Mouse (Mus musculus): ENCODE data around the gene Mlph. TPM values are rescaled to one million over a fixed set of nuclear protein-coding genes. Genes with fewer than 3 reads are reported as not detected.

Gene Mlph
- polyA plus RNA-seq (2016; fragmentation: Nextera tagmentation; extraction: Ambion mirVana), result 0.06 and 0.51 TPM in 2 replicates

GRCm38 (mm10) chr1:90914948-90915569, at the start of gene Mlph:
Gene Mlph, plus strand, starts transcription at chr1:90915085.
- Histone ChIP-seq H3K36me3 (no peaks in the 10 kb centered on the region), H3K27ac (peak within 1 kb of the TSS; percentile 73)
- WGBS, result 11% methylated on average over 18 of the region's 18 CpGs

DNA sequence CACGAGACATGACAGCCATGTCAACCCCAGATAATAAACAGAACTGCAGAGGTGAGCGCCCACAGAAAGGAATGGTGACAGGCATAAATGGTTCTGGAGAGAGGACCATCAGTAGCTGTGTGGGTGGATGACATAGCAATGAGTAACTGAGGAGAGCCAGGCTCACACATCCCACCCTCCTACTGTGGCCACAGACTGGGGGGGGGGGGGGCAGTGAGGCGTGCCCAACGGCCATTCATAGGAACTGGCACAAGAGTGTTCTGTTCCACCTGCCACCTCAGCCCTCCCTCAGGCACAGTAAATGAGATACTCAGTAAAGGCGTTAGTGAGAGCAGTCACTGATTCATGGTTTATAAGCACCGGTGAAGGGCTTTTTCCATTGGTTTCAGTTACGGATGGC, 48.2 kb upstream of the Mlph start:
- Histone ChIP-seq H3K27me3 (ENCODE audit: low read depth, poor library complexity, severe bottlenecking) (no peaks in the 10 kb centered on the region), H3K36me3 (no peaks in the 10 kb centered on the region), H3K9me3 (replicated peaks) (no peaks in the 10 kb centered on the region), H3K4me3 (no peak overlapping the region), H3K27ac (no peak overlapping the region), H3K4me1 (no peaks in the 10 kb centered on the region)
- 87% methylated on average over 7 of the region's 7 CpGs for WGBS
- no peak for DNase-seq (ENCODE audit: low spot score)

More at GRCm38 (mm10) chr1:90914948-90915569, at the start of gene Mlph:
- peak; percentile 56 for DNase-seq (ENCODE audit: low spot score)
- peak within 1 kb of the TSS; percentile 39 for H3K4me3 ChIP-seq
- H3K9me3 ChIP-seq (replicated peaks), result peaks cover 3% of the 10 kb centered on the region; the same call in 1 of the 2 replicates
- H3K4me1 ChIP-seq, result peaks cover 15% of the 10 kb centered on the region
- H3K27me3 ChIP-seq (ENCODE audit: low read depth, poor library complexity, severe bottlenecking), result peaks cover 28% of the 10 kb centered on the region

DNA sequence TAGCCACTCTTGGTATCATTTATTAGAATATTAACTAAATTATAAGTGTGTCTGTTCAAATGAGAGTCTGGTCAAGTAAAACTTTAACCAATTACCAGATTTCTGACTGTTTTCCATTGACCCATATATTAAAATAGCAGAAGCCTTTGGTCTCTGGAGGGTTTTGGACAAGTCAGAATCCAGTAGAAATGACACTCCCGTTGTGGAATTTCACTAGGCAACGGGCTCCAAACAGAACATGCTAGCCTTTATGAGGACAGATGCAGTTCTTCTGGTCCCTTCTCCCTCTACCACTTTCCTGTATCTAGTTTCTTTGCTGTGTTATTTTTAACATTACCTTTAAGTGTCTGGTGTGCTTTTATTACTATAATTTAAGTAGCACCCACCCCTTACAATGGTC, 44.3 kb upstream of the Mlph start:
- H3K36me3 ChIP-seq, result no peaks in the 10 kb centered on the region
- H3K27me3 ChIP-seq (ENCODE audit: low read depth, poor library complexity, severe bottlenecking), result no peaks in the 10 kb centered on the region
- 0 out of 2 replicates have a peak, but pooled peaks cover 4% of the 10 kb centered on the region for H3K4me1 ChIP-seq
- 89% methylated on average over 2 of the region's 2 CpGs for WGBS
- H3K4me3 ChIP-seq, result no peak overlapping the region
- H3K9me3 ChIP-seq (replicated peaks), result no peaks in the 10 kb centered on the region
- H3K27ac ChIP-seq, result no peak overlapping the region
- no peak for DNase-seq (ENCODE audit: low spot score)

DNA sequence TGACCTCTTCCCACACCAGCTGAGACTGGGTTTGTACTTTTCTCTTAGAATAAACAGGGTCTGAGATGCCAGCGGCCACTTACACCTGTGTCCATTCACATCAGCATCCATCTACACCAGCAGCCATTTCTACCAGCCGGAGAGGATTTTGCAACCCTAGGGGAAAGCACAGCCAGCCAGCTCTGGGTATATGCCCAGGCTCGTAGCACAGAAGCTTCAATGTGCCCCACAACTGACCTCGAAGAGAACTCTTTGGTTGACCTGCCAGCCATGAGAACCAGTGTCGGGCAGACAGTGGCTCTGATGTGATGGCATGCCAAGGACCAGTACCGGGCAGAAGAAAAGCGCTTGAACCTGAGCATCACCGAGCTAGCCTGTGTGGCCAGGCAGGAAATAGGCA, 39.5 kb upstream of the Mlph start:
- no peak for DNase-seq (ENCODE audit: low spot score)
- Histone ChIP-seq H3K27me3 (ENCODE audit: low read depth, poor library complexity, severe bottlenecking) (no peaks in the 10 kb centered on the region), H3K27ac (no peak overlapping the region), H3K9me3 (replicated peaks) (no peaks in the 10 kb centered on the region), H3K4me1 (peaks cover 8% of the 10 kb centered on the region), H3K4me3 (no peak overlapping the region), H3K36me3 (no peaks in the 10 kb centered on the region)
- 96% methylated on average over 8 of the region's 8 CpGs for WGBS

GRCm38 (mm10) chr1:90875961-90876360, 38.9 kb upstream of the Mlph start:
- H3K4me1 ChIP-seq, result peaks cover 8% of the 10 kb centered on the region
- H3K36me3 ChIP-seq, result no peaks in the 10 kb centered on the region
- H3K4me3 ChIP-seq, result no peak overlapping the region
- no peaks in the 10 kb centered on the region for H3K27me3 ChIP-seq (ENCODE audit: low read depth, poor library complexity, severe bottlenecking)
- 0 out of 2 replicates have a peak overlapping the region, but pooled peaks have one; percentile 27 for H3K27ac ChIP-seq
- 40% methylated on average over 2 of the region's 2 CpGs for WGBS
- no peaks in the 10 kb centered on the region for H3K9me3 ChIP-seq (replicated peaks)
- DNase-seq (ENCODE audit: low spot score), result no peak

- H3K9me3 ChIP-seq (replicated peaks), result no peaks in the 10 kb centered on the region
- H3K4me3 ChIP-seq, result no peak overlapping the region
- H3K27me3 ChIP-seq (ENCODE audit: low read depth, poor library complexity, severe bottlenecking), result no peaks in the 10 kb centered on the region
- 67% methylated on average over 5 of the region's 5 CpGs for WGBS
- no peak for DNase-seq (ENCODE audit: low spot score)
- 0 out of 2 replicates have a peak overlapping the region, but pooled peaks have one; percentile 30 for H3K27ac ChIP-seq
- no peaks in the 10 kb centered on the region for H3K36me3 ChIP-seq
- H3K4me1 ChIP-seq, result peaks cover 8% of the 10 kb centered on the region
These were observed 38.2 kb upstream of the Mlph start for GRCm38 (mm10) chr1:90876486-90877270.

GRCm38 (mm10) chr1:90885771-90886460, 29.0 kb upstream of the Mlph start:
- peak overlapping the region; percentile 81 for H3K27ac ChIP-seq
- H3K36me3 ChIP-seq, result no peaks in the 10 kb centered on the region
- peaks cover 23% of the 10 kb centered on the region for H3K4me1 ChIP-seq
- WGBS, result 29% methylated on average over 5 of the region's 6 CpGs
- no peaks in the 10 kb centered on the region for H3K9me3 ChIP-seq (replicated peaks)
- no peaks in the 10 kb centered on the region for H3K27me3 ChIP-seq (ENCODE audit: low read depth, poor library complexity, severe bottlenecking)
- H3K4me3 ChIP-seq, result no peak overlapping the region
- peak; percentile 60 for DNase-seq (ENCODE audit: low spot score)

- no peak for DNase-seq (ENCODE audit: low spot score)
- H3K36me3 ChIP-seq, result no peaks in the 10 kb centered on the region
- no peak overlapping the region for H3K27ac ChIP-seq
- no peaks in the 10 kb centered on the region for H3K9me3 ChIP-seq (replicated peaks)
- no peaks in the 10 kb centered on the region for H3K27me3 ChIP-seq (ENCODE audit: low read depth, poor library complexity, severe bottlenecking)
- no peak overlapping the region for H3K4me3 ChIP-seq
- peaks cover 18% of the 10 kb centered on the region for H3K4me1 ChIP-seq
- 75% methylated on average over 3 of the region's 3 CpGs for WGBS
These were observed 20.4 kb upstream of the Mlph start for GRCm38 (mm10) chr1:90894521-90894920.

DNA sequence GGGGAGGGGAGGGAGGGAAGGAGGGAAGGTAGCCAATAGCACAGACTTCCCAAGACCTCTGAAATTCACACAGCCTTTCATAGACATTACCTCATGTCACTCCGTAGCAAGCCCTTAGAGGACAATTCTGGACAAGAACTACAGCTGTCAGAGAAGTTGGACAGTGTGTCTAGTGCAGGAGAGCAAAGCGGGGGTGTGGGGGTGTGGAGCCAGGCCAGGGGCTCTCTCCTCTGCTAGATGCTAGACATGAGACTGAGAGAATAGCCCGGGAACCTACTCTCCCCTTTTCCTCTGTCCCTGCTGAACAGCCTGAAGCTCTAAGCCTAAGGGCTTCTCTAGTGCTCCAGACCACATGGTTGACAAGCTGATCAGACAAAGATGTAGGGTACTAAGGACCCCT, 19.9 kb upstream of the Mlph start:
- H3K36me3 ChIP-seq, result no peaks in the 10 kb centered on the region
- H3K27ac ChIP-seq, result 0 out of 2 replicates have a peak overlapping the region, but pooled peaks have one; percentile 36
- WGBS, result 76% methylated on average over 3 of the region's 3 CpGs
- no peak overlapping the region for H3K4me3 ChIP-seq
- H3K9me3 ChIP-seq (replicated peaks), result no peaks in the 10 kb centered on the region
- DNase-seq (ENCODE audit: low spot score), result no peak
- H3K4me1 ChIP-seq, result peaks cover 18% of the 10 kb centered on the region
- no peaks in the 10 kb centered on the region for H3K27me3 ChIP-seq (ENCODE audit: low read depth, poor library complexity, severe bottlenecking)

DNA sequence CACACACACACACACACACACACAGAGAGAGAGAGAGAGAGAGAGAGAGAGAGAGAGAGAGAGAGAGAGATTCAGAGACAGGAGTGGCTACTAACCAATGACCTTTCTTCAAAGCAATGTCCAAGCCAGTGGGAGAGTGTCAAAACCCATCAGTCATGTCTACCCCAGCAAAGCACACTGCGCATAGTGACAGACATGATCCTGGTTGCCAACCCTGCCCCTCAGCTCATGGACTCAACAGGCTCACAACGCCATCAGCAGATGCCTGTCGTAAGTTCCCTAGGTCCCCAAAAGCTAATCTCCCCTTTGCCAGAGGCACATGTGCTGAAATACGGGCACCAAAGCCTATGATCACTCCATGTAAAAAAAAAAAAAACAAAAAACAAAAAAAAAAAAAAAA, 18.6 kb upstream of the Mlph start:
- Histone ChIP-seq H3K4me1 (peaks cover 26% of the 10 kb centered on the region), H3K9me3 (replicated peaks) (no peaks in the 10 kb centered on the region), H3K27ac (no peak overlapping the region), H3K36me3 (no peaks in the 10 kb centered on the region), H3K27me3 (ENCODE audit: low read depth, poor library complexity, severe bottlenecking) (no peaks in the 10 kb centered on the region), H3K4me3 (no peak overlapping the region)
- WGBS, result 91% methylated on average over 4 of the region's 4 CpGs
- DNase-seq (ENCODE audit: low spot score), result no peak

GRCm38 (mm10) chr1:90896741-90897361, 18.0 kb upstream of the Mlph start:
- Histone ChIP-seq H3K4me3 (no peak overlapping the region), H3K4me1 (peaks cover 27% of the 10 kb centered on the region), H3K36me3 (no peaks in the 10 kb centered on the region), H3K9me3 (replicated peaks) (no peaks in the 10 kb centered on the region), H3K27ac (peak overlapping the region; percentile 70; the same call in 1 of the 2 replicates), H3K27me3 (ENCODE audit: low read depth, poor library complexity, severe bottlenecking) (no peaks in the 10 kb centered on the region)
- 70% methylated on average over 14 of the region's 14 CpGs for WGBS
- DNase-seq (ENCODE audit: low spot score), result peak; percentile 43

DNA sequence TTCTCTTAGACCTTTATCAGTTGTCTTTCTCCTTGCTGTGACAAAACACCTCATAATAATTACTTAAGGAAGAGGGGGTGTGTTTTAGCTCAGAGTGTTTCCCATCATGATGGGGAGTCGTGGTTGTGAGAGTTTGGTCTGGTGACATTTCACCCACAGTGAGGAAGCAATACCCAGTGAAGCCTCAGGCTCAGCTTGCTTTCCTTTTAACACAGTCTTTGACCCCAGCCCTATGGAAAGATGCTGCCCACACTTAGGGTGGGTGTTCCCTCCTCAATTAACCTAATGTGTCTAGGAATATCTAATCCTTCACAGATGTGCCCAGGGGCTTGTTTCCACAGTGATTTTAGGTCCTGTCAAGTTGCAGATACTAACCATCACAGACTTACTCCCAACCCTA, 16.9 kb upstream of the Mlph start:
- no peak overlapping the region for H3K27ac ChIP-seq
- H3K4me3 ChIP-seq, result no peak overlapping the region

More for the DNA sequence above, 16.9 kb upstream of the Mlph start:
- DNase-seq (ENCODE audit: low spot score), result no peak
- WGBS, result 63% methylated on average over 1 of the region's 1 CpGs
- Histone ChIP-seq H3K9me3 (replicated peaks) (no peaks in the 10 kb centered on the region), H3K27me3 (ENCODE audit: low read depth, poor library complexity, severe bottlenecking) (no peaks in the 10 kb centered on the region), H3K36me3 (no peaks in the 10 kb centered on the region), H3K4me1 (peaks cover 27% of the 10 kb centered on the region)
